Mouse (Mus musculus) c-Kit-positive CD71-positive TER-119-positive erythroid progenitor cells, embryonic 14.5 days (primary cell): ENCODE measurements at regions not wholly inside any gene's neighbourhood (a gene's known extent, or its start where the extent isn't known, plus 50 kb on each side); places are given as distances from the start of the nearest gene placed in this dataset.
"Not testable (repeated sequence)": the region's sequence is repeated elsewhere in the genome, so short reads cannot be mapped to it uniquely, and the experiment has no call there.

Experiments used
- DNase-seq: peaks from one replicate; pipeline ENCODE4 v3.0.0-alpha.2; 2013; ENCODE audit warnings: low spot score

- DNase-seq, result no peak
Measured at GRCm38 (mm10) chr17:81319605-81320004, 122.0 kb upstream of the Gm11096 start.

GRCm38 (mm10) chr17:81316655-81317054, 124.9 kb upstream of the Gm11096 start:
- DNase-seq, result no peak

GRCm38 (mm10) chr17:81305880-81306279, 135.7 kb upstream of the Gm11096 start:
- no peak for DNase-seq

- DNase-seq, result peak; percentile 1
Measured at GRCm38 (mm10) chr17:81304574-81304973, 137.0 kb upstream of the Gm11096 start.

- no peak for DNase-seq
Measured at GRCm38 (mm10) chr17:81302490-81302889, 139.1 kb upstream of the Gm11096 start.

GRCm38 (mm10) chr17:81291829-81292228, 149.7 kb upstream of the Gm11096 start:
- no peak for DNase-seq

- no peak for DNase-seq
Measured at GRCm38 (mm10) chr17:81282543-81282942, 159.0 kb upstream of the Gm11096 start.

- DNase-seq, result no peak
Measured at GRCm38 (mm10) chr17:81270235-81270634, 171.3 kb upstream of the Gm11096 start.

GRCm38 (mm10) chr17:81261957-81262356, 179.6 kb upstream of the Gm11096 start:
- no peak for DNase-seq

GRCm38 (mm10) chr17:81260036-81260435, 181.5 kb upstream of the Gm11096 start:
- no peak for DNase-seq

GRCm38 (mm10) chr17:81256106-81256505, 185.5 kb upstream of the Gm11096 start:
- DNase-seq, result no peak

GRCm38 (mm10) chr17:81250748-81251147, 185.9 kb upstream of the Thumpd2 start:
- DNase-seq, result no peak

- no peak for DNase-seq
Measured at GRCm38 (mm10) chr17:81246156-81246555, 181.3 kb upstream of the Thumpd2 start.

- not testable (repeated sequence) for DNase-seq
Measured at GRCm38 (mm10) chr17:81231771-81232170, 166.9 kb upstream of the Thumpd2 start.

- DNase-seq, result no peak
Measured at GRCm38 (mm10) chr17:81225281-81225680, 160.4 kb upstream of the Thumpd2 start.

GRCm38 (mm10) chr17:81221436-81221835, 156.6 kb upstream of the Thumpd2 start:
- DNase-seq, result no peak

- no peak for DNase-seq
Measured at GRCm38 (mm10) chr17:81214844-81215243, 150.0 kb upstream of the Thumpd2 start.

GRCm38 (mm10) chr17:81212043-81212442, 147.2 kb upstream of the Thumpd2 start:
- DNase-seq, result no peak

- no peak for DNase-seq
Measured at GRCm38 (mm10) chr17:81210389-81210788, 145.5 kb upstream of the Thumpd2 start.

GRCm38 (mm10) chr17:81209323-81209722, 144.4 kb upstream of the Thumpd2 start:
- DNase-seq, result no peak

- no peak for DNase-seq
Measured at GRCm38 (mm10) chr17:81201052-81201451, 136.2 kb upstream of the Thumpd2 start.

- DNase-seq, result no peak
Measured at GRCm38 (mm10) chr17:81194006-81194405, 129.1 kb upstream of the Thumpd2 start.

- peak; percentile 23 for DNase-seq
Measured at GRCm38 (mm10) chr17:81193230-81193871, 128.5 kb upstream of the Thumpd2 start.

GRCm38 (mm10) chr17:81189996-81190395, 125.1 kb upstream of the Thumpd2 start:
- DNase-seq, result no peak
